Mouse (Mus musculus) layer of hippocampus, adult 9-11 months (tissue): ENCODE data around the gene Parvg.

Experiments used
- DNase-seq: peaks from one replicate; pipeline ENCODE4 v3.0.0; 2022

Gene Parvg

GRCm38 (mm10) chr15:84310271-84310670 lies 13.6 kb upstream of the Parvg start:
- peak; percentile 55 for DNase-seq

GRCm38 (mm10) chr15:84311295-84312085 lies 12.3 kb upstream of the Parvg start:
- no peak for DNase-seq

GRCm38 (mm10) chr15:84312878-84313565 lies 10.8 kb upstream of the Parvg start:
- DNase-seq = no peak

DNA sequence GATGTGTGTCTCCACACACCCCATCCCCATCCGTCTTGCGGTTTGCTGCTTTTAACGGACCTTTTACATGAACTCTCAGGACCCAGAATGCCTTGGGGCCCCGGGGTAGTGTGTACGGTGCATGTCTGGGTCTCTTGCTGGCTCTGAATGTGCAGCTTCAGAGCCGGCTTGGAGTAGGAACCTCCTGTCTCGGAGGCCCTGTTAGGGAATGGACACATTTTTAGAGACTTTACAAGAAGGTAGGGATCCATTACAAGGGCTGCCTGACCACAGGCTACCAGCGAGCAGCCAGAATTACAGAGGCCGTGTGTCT lies 10.3 kb upstream of the Parvg start:
- DNase-seq = no peak

DNA sequence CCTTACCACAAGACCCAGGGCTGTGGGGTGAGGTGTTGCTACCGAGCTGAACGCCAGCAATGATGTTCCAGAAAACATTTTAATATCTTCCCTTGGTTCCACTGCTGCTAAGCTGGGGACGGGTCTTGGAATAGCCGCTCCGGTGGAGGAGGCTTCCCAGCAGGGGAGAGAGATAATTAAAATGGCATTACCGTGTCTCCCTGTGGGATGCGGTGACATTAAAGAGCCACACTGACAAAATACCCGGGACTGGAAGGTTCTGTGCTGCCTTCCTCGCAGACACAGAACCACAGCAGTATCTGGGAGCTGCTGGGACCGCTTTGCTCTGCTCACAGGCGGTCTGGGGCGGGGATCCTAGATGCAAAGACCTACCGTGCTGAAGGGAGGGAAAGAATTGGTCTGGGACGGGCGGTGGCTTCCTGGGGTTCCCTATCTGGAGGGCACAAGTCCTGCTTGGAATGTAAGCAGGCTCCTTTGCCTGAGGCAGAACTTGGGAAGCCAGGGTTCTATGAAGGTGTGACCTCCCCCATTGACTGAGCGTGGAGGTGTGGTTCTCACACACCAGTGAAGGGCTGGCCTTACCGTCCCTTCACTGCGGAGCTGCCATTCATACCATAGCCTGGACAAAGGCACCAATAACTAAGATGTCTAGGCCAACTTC lies 9.3 kb upstream of the Parvg start:
- no peak for DNase-seq

GRCm38 (mm10) chr15:84315276-84316046 lies 8.4 kb upstream of the Parvg start:
- peak; percentile 81 for DNase-seq

DNA sequence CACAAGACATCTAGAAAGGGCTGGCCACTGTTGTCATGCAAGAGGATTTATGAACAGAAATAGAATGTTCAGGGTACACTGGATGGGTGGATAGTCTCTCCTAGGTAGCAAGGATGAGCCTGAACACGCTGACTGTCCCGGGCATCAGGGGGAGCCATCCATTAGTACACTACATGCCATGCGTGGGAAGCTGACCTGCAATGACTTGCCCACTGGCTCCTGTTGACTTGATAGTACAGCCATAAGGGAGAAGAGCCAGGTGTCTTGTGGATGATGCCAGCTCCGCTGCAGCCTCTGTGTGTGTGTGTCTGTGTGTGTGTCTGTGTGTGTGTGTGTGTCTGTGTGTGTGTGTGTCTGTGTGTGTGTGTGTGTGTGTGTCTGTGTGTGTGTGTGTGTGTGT lies 4.4 kb upstream of the Parvg start:
- no peak for DNase-seq

GRCm38 (mm10) chr15:84321544-84322174 lies 2.2 kb upstream of the Parvg start:
- DNase-seq = peak; percentile 70

DNA sequence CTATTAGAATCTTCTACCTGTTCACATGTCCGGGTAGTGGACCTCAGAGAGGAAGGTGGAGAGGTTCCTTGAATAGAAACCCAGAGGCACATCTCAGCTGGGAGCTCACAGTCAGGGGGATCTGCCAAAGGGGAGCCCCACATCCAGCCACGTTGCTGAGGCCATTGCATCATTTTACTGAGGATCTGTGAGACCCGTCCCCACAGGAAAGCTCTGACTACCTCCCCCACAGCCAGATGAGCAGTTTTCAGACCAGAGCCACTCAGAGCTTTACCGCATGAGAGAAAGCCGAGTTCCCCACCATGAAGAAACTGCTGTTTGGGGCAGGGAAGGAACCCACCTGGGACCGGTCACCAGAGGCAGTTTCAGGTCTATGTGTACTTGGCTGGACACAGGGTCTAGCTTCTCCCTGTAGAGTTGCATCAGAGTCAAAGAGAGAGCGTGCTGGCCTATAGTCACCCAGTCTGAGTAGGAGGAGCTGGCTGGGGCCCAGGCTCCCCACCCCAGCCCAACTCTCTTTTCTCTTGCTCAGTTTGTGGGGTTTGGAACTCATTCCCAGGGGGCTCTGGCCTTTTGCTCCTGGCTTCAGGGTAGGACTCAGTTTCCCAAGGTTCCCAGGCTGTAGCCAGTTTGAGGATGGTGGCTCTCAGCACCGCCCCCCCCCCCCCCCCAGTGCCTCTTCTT lies 1.2 kb downstream of the Parvg start:
- no peak for DNase-seq

DNA sequence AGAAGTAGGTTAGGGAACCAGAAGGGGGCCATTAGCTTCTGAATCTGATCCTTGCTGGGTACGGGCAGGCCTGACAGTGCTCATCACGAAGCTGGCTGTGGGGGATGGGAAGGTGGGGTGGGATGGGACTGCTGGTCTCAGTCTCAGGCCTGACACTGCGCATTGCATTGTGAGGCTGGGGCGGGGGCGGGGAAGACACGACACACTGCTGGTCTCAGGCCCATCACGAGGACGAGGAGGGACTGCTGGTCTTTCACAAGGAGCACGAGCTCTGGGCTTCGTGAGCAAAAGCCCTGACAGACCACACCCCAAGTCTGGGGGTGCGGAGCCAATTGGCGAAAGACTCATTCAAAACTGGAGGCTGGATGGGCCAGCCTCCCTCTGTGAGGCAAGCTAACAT lies 1.9 kb downstream of the Parvg start:
- peak; percentile 47 for DNase-seq

- no peak for DNase-seq
Measured at GRCm38 (mm10) chr15:84328870-84329269, 5.0 kb downstream of the Parvg start.

DNA sequence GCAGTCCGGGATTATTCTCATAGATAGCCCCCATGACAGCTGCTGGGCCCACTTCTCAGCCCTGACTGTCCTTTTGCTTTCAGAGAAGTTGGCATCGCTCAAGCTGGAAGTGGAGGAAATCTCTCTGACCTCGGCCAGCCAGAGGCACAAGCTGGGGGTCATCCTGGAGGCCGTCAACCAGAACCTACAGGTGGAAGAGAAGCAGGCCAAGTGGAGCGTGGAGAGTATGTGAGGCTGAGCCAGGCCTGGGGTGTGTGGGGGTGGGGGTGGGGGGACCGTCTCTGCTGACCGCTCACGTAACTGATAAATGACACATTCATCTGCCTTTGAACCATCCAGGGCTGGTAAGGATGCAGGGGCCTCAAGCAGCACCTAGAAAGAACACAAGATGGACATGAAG lies 6.1 kb downstream of the Parvg start:
- DNase-seq = no peak

DNA sequence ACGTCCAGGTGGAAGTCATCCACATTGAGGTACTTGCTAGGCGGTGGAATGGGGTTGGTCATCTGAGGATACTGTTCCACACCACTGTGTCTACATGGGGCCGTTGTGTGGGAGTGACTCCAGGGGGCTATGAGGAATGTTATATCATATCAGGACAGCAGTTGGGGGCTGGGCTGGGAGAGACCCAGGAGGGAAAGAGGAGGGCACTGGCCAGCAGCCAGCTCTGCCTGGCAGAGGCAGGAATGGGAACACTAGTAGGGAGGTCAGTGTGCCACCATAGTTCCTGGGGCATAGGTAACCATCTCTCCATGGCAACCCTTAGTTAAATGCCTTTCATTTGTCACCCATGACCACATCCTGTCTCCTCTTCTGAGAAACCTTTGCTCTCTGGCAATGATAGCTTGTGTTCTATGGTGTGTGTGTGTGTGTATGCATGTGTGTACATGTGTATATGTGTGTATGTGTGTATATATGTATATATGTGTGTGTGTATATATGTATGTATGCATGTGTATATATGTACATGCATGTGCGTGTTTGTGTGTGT lies 7.3 kb downstream of the Parvg start:
- no peak for DNase-seq

- DNase-seq = peak; percentile 69
Measured at GRCm38 (mm10) chr15:84336281-84336817, 12.5 kb downstream of the Parvg start.

- peak; percentile 45 for DNase-seq
Measured at GRCm38 (mm10) chr15:84337599-84337998, 13.8 kb downstream of the Parvg start.

DNA sequence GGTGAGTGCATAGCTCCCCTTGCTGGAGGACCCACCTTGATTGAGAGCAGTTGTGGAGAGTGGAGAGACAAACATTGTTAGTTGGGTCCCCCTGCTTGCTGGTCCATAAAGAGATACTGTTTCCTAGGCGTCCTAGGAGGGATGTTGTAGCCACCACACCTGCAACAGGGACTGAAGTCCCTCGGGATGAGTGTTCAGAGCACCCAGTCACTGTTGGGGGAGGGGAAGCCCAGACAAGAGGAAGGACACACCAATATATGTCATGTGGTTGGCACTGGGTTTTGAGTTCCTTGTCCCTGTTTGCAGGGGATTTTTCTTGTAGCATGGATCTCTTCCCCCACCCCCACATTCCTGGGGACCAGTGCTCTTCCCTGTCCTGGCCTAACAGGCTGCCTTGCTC lies 17.1 kb downstream of the Parvg start:
- peak; percentile 30 for DNase-seq

DNA sequence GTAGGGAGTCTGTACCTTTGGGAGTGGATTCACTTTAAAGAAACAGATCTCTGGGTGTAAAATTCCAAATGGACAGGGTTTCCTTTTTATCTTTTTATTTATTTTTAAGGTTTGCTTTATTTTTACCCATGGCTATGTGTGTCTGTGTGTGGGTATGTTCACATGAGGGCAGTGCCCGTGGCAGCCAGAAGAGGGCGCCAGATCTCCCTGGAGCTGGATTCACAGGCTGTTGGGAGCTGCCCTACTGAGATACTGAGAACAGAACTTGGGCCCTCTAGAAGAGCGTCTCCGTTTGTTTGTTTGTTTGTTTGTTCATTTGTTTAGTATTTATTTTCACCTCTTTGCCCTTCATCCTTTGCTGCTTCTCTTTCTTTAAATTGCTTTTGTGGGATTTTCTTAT lies 24.9 kb downstream of the Parvg start:
- no peak for DNase-seq

DNA sequence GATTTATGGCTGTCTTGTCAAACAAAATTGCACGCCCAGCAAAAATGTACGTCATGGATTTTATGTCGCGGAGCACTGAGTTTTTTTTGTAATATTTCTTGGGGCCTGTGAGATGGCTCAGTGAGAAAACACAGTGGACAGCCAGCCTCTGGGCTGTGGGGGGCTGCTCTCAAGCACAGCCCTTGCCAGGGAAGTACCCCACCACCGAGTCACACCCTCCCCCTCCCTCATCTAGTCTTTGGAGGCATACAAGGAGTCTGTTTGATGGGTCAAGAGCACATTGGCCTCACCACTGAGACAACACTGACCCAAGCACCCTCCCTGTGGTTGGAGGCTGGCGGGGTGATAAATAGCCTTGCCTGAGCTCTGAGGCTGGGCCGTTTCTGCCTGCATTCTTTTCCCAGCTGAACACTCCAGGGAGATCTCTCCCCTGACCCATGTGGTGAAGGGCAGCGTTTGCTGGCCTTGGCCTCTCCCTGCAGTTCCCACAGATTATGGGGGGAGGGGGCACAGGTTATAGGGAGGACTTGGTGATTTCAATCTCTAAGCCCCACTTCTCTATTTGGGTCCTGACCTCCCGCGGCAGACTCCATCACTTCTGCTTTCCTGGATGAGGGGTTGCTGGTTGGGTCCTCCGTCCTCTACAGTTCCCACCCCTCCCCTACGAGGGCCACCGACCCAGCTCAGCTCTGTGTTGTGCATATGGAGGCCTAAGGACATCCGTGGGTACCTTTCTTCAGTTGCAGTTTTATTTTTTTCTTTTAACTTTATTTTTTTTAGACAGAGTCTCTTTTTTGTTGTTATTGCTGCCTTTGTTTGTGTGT lies 26.3 kb downstream of the Parvg start:
- DNase-seq = no peak

DNA sequence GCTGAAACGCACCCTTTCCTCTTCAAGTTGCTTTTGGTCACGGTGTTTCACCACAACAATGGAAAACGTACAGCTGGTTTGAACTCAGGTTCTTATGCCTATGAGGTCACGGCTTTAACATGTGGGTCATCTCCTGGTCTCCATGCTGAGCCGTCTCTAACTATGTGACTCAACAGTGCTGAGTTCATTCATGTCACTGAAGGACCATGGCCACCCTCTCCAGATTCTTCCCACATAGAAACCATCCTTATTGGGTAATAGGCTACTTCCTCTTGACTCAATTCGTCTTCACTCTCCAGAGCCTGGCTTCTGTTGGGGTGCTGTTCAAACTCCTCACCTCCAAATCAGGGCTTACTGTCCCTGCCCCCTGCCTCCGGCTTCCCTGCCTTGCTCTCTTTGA lies 27.5 kb downstream of the Parvg start:
- DNase-seq = no peak
